Mouse (Mus musculus): Measurements from ENCODE around the gene Astn1. TPM values are rescaled to one million over a fixed set of nuclear protein-coding genes. Genes with fewer than 3 reads are reported as not detected.

Gene Astn1
- polyA plus RNA-seq, 1 experiment from 2014 or later: 59.6 TPM

DNA sequence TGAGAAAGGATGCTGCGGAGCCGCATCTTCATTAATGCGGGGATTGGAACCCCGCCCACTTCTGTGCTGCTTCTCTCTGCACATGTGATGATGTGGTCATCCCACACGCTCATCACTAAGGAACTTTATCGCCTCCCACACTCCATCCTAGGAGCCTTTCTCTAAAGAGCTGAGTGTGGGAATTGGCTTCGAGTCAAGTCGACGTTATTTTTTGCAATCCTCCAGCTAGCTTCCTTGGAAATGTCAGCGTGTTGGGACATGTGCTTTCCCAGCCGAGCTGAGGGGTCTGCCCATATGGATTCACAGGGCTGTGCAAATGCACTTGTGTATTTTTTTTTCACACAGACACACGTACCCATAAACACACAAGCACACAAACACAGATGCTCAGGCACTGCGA lies 151.5 kb downstream of the Astn1 start:
- DNase-seq: no peak
- no peak for ATAC-seq (ENCODE audit: low FRiP score, low TSS enrichment)

DNA sequence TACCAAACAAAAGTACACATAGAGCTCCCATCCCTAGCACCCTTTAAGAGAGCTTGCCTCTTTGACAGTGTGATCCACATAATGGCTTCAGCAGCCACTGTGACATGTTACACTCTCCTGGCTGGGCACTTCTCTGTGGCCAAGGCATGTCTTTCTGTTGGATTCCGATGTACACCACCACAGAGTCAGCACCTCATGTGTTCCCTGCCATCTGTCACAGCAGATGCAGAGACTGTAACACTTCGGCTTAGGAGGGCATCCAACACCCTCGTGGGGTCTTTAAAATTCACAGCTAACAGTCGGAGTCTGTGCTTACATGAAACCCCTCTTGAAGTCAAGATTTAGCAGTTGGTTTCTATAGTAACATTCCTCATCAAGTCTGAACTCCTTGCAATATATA lies 154.5 kb downstream of the Astn1 start:
- Histone ChIP-seq H3K4me3 (replicated peaks; ENCODE audit: low read depth, low read length) (no peak overlapping the region), H3K4me1 (ENCODE audit: control insufficient read depth, insufficient read depth, low read length) (no peaks in the 10 kb centered on the region), H3K36me3 (ENCODE audit: control insufficient read depth, insufficient read depth, low read length) (peaks cover 43% of the 10 kb centered on the region), H3K27ac (replicated peaks; ENCODE audit: low read depth, low read length) (no peak overlapping the region), H3K9me3 (ENCODE audit: control insufficient read depth, low read length) (no peaks in the 10 kb centered on the region), H3K27me3 (ENCODE audit: control insufficient read depth, insufficient read depth, low read length) (no peaks in the 10 kb centered on the region), H3K4me2 (ENCODE audit: low read length) (no peak overlapping the region), H3K9ac (replicated peaks; ENCODE audit: low read length) (no peak overlapping the region)
- 79% methylated on average over 4 of the region's 4 CpGs for WGBS
- ATAC-seq (ENCODE audit: low FRiP score, low TSS enrichment) (no peak), DNase-seq (no peak)

More for the DNA sequence above, 151.5 kb downstream of the Astn1 start:
- H3K4me3 ChIP-seq (replicated peaks; ENCODE audit: low read depth, low read length): no peak overlapping the region
- no peak overlapping the region for H3K4me2 ChIP-seq (ENCODE audit: low read length)
- peaks cover 53% of the 10 kb centered on the region for H3K36me3 ChIP-seq (ENCODE audit: control insufficient read depth, insufficient read depth, low read length)
- H3K9ac ChIP-seq (replicated peaks; ENCODE audit: low read length): no peak overlapping the region
- 88% methylated on average over 13 of the region's 13 CpGs for WGBS
- H3K4me1 ChIP-seq (ENCODE audit: control insufficient read depth, insufficient read depth, low read length): no peaks in the 10 kb centered on the region
- no peak overlapping the region for H3K27ac ChIP-seq (replicated peaks; ENCODE audit: low read depth, low read length)
- no peaks in the 10 kb centered on the region for H3K9me3 ChIP-seq (ENCODE audit: control insufficient read depth, low read length)
- H3K27me3 ChIP-seq (ENCODE audit: control insufficient read depth, insufficient read depth, low read length): no peaks in the 10 kb centered on the region

DNA sequence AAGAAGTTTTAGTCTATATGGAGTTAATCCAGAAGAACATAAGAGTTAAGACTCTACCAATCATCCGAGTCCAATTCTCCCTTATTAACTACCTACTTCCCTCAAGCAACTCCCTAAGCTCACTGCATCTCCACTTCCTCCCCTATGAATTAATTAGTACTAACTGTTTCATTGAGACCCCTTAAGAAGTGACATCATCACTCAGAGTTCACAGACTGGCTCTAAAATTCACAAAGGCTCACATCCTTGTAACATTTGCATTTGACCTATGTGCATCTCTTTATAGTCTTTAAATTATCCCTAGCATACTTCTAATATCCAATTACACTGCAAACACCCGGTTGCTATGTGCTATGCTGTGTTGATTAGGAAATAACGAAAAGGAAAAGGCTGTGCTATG lies 174.1 kb downstream of the Astn1 start:
- Histone ChIP-seq H3K27me3 (ENCODE audit: control insufficient read depth, insufficient read depth, low read length) (no peaks in the 10 kb centered on the region), H3K27ac (replicated peaks; ENCODE audit: low read depth, low read length) (no peak overlapping the region), H3K36me3 (ENCODE audit: control insufficient read depth, insufficient read depth, low read length) (no peaks in the 10 kb centered on the region), H3K9ac (replicated peaks; ENCODE audit: low read length) (no peak overlapping the region), H3K4me1 (ENCODE audit: control insufficient read depth, insufficient read depth, low read length) (no peaks in the 10 kb centered on the region), H3K4me3 (replicated peaks; ENCODE audit: low read depth, low read length) (no peak overlapping the region), H3K4me2 (ENCODE audit: low read length) (no peak overlapping the region), H3K9me3 (ENCODE audit: control insufficient read depth, low read length) (no peaks in the 10 kb centered on the region)
- DNase-seq (no peak), ATAC-seq (ENCODE audit: low FRiP score, low TSS enrichment) (no peak)
- 45% methylated on average over 3 of the region's 3 CpGs for WGBS

DNA sequence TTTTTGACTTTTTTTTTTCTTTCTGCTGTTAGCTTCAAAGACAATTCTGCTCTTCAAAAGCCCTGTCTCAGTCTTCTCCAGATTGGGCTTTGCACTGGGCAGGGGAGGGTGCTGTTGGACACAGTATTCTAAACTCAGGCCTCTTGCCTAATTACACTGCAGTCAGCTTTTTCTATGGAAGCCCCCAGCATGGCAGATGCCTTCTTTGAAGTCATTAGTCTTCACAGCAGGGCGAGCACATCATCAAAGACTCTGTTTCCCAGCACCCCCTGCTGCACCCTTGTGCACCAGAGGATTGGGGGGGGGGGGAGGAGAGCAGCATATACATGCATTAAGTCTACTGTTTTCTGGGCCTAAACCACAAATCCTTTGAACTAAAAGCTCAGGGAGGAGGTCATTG lies 174.8 kb downstream of the Astn1 start:
- H3K4me3 ChIP-seq (replicated peaks; ENCODE audit: low read depth, low read length): no peak overlapping the region
- H3K9ac ChIP-seq (replicated peaks; ENCODE audit: low read length): no peak overlapping the region
- H3K4me1 ChIP-seq (ENCODE audit: control insufficient read depth, insufficient read depth, low read length): no peaks in the 10 kb centered on the region
- WGBS: 10% methylated on average over 1 of the region's 1 CpGs
- H3K4me2 ChIP-seq (ENCODE audit: low read length): no peak overlapping the region
- H3K36me3 ChIP-seq (ENCODE audit: control insufficient read depth, insufficient read depth, low read length): no peaks in the 10 kb centered on the region
- DNase-seq (peak; percentile 49), ATAC-seq (ENCODE audit: low FRiP score, low TSS enrichment) (no peak; the same call in 1 of the 2 replicates)
- H3K9me3 ChIP-seq (ENCODE audit: control insufficient read depth, low read length): no peaks in the 10 kb centered on the region
- H3K27ac ChIP-seq (replicated peaks; ENCODE audit: low read depth, low read length): no peak overlapping the region
- no peaks in the 10 kb centered on the region for H3K27me3 ChIP-seq (ENCODE audit: control insufficient read depth, insufficient read depth, low read length)

DNA sequence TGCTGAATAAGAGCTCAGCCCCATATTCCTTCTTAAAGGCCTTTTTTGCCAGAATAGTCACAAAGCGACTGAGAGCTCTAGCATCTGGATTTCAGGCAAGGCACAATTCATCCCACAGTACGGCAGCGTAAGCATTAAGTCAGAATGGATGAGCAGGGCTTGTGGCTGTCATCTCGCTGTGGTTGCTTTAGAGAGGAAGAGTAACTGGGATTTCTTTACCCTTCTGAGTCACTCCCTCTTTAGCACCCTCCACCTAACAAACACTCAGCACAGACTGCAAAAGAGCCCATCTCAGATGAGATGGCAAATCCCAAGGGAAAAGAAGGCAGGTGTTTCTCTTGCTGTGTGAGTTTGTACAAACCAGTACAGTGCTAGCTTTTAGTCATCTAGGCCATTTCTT lies 183.0 kb downstream of the Astn1 start:
- H3K9me3 ChIP-seq (ENCODE audit: control insufficient read depth, low read length): no peaks in the 10 kb centered on the region
- no peak overlapping the region for H3K4me3 ChIP-seq (replicated peaks; ENCODE audit: low read depth, low read length)
- H3K27me3 ChIP-seq (ENCODE audit: control insufficient read depth, insufficient read depth, low read length): no peaks in the 10 kb centered on the region
- H3K27ac ChIP-seq (replicated peaks; ENCODE audit: low read depth, low read length): no peak overlapping the region
- DNase-seq (no peak), ATAC-seq (ENCODE audit: low FRiP score, low TSS enrichment) (no peak)
- H3K4me2 ChIP-seq (ENCODE audit: low read length): no peak overlapping the region
- H3K36me3 ChIP-seq (ENCODE audit: control insufficient read depth, insufficient read depth, low read length): no peaks in the 10 kb centered on the region; the same call in 1 of the 2 replicates
- 80% methylated on average over 4 of the region's 4 CpGs for WGBS
- H3K9ac ChIP-seq (replicated peaks; ENCODE audit: low read length): no peak overlapping the region
- peaks cover 26% of the 10 kb centered on the region for H3K4me1 ChIP-seq (ENCODE audit: control insufficient read depth, insufficient read depth, low read length)

DNA sequence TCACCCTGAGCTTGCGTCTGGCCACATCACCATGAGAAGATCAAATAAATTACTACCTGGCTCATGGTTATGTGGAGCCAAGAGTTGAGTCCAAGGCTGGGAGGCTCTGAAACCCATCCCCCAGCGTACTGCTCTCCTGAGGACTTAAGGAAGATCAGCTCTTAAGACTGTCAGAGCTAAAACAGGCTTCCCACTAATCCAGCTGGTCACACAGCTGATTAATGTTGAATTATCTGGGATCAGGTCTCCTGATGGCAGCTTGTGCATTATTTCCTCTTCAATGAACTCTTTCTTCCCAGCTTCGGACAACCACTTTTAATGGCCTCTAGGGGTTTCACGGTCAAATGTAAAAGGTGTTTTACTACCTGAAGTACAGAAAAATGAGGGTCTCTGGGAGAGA lies 184.4 kb downstream of the Astn1 start:
- Histone ChIP-seq H3K4me2 (ENCODE audit: low read length) (no peak overlapping the region), H3K4me3 (replicated peaks; ENCODE audit: low read depth, low read length) (no peak overlapping the region), H3K4me1 (ENCODE audit: control insufficient read depth, insufficient read depth, low read length) (peaks cover 26% of the 10 kb centered on the region), H3K9ac (replicated peaks; ENCODE audit: low read length) (no peak overlapping the region), H3K9me3 (ENCODE audit: control insufficient read depth, low read length) (no peaks in the 10 kb centered on the region), H3K27me3 (ENCODE audit: control insufficient read depth, insufficient read depth, low read length) (no peaks in the 10 kb centered on the region), H3K27ac (replicated peaks; ENCODE audit: low read depth, low read length) (no peak overlapping the region), H3K36me3 (ENCODE audit: control insufficient read depth, insufficient read depth, low read length) (no peaks in the 10 kb centered on the region; the same call in 1 of the 2 replicates)
- DNase-seq: peak; percentile 25
- 26% methylated on average over 4 of the region's 4 CpGs for WGBS
- ATAC-seq (ENCODE audit: low FRiP score, low TSS enrichment): no peak

DNA sequence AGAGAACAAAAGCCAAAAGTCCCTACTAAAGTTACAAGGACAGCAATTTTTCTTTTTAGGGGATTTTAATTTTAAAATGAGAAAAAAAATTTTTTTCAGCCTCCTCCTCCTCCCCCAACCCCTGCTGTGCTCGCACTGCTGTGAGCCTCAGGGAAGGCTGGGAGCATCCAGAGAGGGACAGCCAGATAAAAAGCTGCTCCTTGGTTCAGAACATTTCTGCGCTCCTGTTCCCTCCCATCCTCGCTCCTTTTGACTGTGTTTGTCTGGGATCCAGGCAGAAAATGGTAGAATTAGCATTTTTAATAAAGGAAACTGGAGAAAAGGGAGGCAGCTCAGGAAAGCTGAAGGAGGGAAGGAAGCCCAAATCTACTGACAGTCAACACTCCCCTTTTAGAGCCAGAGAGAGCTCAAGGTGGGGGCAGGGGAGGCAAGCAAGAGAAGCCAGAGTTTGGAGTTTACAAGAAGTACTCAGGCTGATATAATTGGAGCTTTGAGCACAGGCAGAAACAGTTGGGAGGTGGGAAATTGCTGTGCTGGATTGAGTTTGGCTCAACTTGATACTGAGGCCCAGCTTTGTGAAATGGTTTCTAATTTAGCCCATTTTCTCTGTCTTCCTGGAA lies 185.6 kb downstream of the Astn1 start:
- Histone ChIP-seq H3K27ac (replicated peaks; ENCODE audit: low read depth, low read length) (peak overlapping the region; percentile 52), H3K4me2 (ENCODE audit: low read length) (no peak overlapping the region), H3K9ac (replicated peaks; ENCODE audit: low read length) (no peak overlapping the region), H3K36me3 (ENCODE audit: control insufficient read depth, insufficient read depth, low read length) (no peaks in the 10 kb centered on the region), H3K4me3 (replicated peaks; ENCODE audit: low read depth, low read length) (no peak overlapping the region), H3K4me1 (ENCODE audit: control insufficient read depth, insufficient read depth, low read length) (peaks cover 37% of the 10 kb centered on the region), H3K27me3 (ENCODE audit: control insufficient read depth, insufficient read depth, low read length) (no peaks in the 10 kb centered on the region), H3K9me3 (ENCODE audit: control insufficient read depth, low read length) (no peaks in the 10 kb centered on the region)
- DNase-seq: peak; percentile 37
- WGBS: 7% methylated on average over 3 of the region's 3 CpGs
- ATAC-seq (ENCODE audit: low FRiP score, low TSS enrichment): 0 out of 2 replicates have a peak, but pooled peaks have one; percentile 43

DNA sequence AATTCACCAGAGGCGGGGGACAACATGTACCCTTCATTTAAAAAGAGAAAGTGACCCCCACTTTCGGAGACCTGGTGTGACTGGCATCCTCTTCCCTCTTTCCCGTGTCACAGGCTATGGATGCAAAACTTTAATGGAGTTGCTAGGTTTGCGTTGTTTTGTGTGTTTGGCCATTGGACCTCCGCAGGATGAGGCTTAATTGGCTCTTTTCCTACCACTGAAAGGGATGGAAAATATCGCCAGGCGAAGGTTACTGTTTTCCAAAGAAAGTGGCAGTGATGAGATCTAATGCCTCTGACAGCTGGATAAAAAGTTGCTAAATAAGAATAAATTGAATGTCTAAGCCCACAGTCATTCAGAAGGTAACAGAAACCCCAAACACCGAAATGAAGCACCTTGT lies 186.2 kb downstream of the Astn1 start:
- Histone ChIP-seq H3K27me3 (ENCODE audit: control insufficient read depth, insufficient read depth, low read length) (no peaks in the 10 kb centered on the region), H3K9ac (replicated peaks; ENCODE audit: low read length) (no peak overlapping the region), H3K36me3 (ENCODE audit: control insufficient read depth, insufficient read depth, low read length) (no peaks in the 10 kb centered on the region), H3K4me2 (ENCODE audit: low read length) (no peak overlapping the region), H3K9me3 (ENCODE audit: control insufficient read depth, low read length) (no peaks in the 10 kb centered on the region), H3K4me1 (ENCODE audit: control insufficient read depth, insufficient read depth, low read length) (peaks cover 43% of the 10 kb centered on the region), H3K27ac (replicated peaks; ENCODE audit: low read depth, low read length) (0 out of 2 replicates have a peak overlapping the region, but pooled peaks have one; percentile 15), H3K4me3 (replicated peaks; ENCODE audit: low read depth, low read length) (no peak overlapping the region)
- 62% methylated on average over 8 of the region's 8 CpGs for WGBS
- no peak for ATAC-seq (ENCODE audit: low FRiP score, low TSS enrichment)
- no peak for DNase-seq

DNA sequence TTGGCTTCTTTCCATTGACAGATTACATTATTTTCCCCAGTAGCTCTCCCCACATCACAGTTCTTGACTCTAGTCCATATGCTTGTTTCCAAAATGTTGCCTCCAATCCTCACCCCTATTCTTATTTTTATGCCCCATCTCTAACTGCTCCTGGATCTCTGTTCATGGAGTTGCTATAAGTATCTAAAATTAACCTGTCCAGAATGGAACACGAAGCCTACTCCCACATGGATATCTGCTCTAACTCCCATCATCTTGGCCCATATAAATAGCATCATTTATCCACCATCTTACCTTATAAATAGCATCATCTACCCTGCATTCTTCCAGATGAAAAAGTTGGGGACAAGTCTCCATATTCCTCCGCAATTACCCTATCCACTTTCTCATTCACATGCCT lies 187.5 kb downstream of the Astn1 start:
- 89% methylated on average over 2 of the region's 2 CpGs for whole genome bisulfite sequencing
- ATAC-seq (ENCODE audit: low FRiP score, low TSS enrichment) (no peak), DNase-seq (no peak)
- H3K9ac ChIP-seq (replicated peaks; ENCODE audit: low read length): no peak overlapping the region
- H3K4me3 ChIP-seq (replicated peaks; ENCODE audit: low read depth, low read length): no peak overlapping the region
- no peak overlapping the region for H3K4me2 ChIP-seq (ENCODE audit: low read length)
- no peak overlapping the region for H3K27ac ChIP-seq (replicated peaks; ENCODE audit: low read depth, low read length)
- peaks cover 52% of the 10 kb centered on the region for H3K4me1 ChIP-seq (ENCODE audit: control insufficient read depth, insufficient read depth, low read length)
- H3K27me3 ChIP-seq (ENCODE audit: control insufficient read depth, insufficient read depth, low read length): no peaks in the 10 kb centered on the region
- no peaks in the 10 kb centered on the region for H3K9me3 ChIP-seq (ENCODE audit: control insufficient read depth, low read length)
- H3K36me3 ChIP-seq (ENCODE audit: control insufficient read depth, insufficient read depth, low read length): no peaks in the 10 kb centered on the region
